Mouse (Mus musculus) embryonic facial prominence, embryonic 14.5 days (tissue): ENCODE results near the gene Tas2r107. TPM values are rescaled to one million over a fixed set of nuclear protein-coding genes. Genes with fewer than 3 reads are reported as not detected.

Experiments
- polyA plus RNA-seq: library from polyadenylated mRNA; unstranded; fragments of >200 nt; fragmentation: Nextera tagmentation; extraction: Ambion mirVana; gene quantifications from 2 replicates; pipeline ENCODE4 v1.2.1, GENCODE M21; 2014

Gene Tas2r107
- polyA plus RNA-seq, 1 experiment from 2014 or later = not detected

Other genes with a start within 250 kb of the Tas2r107 start
- 0.55 and 3.7 TPM in 2 replicates for gene 5430401F13Rik, start 173.7 kb downstream of the Tas2r107 start, polyA plus RNA-seq
- 1.9 and 6.4 TPM in 2 replicates for gene Gm6619, start 173.7 kb downstream of the Tas2r107 start, polyA plus RNA-seq
- not detected in 2 replicates for gene Tas2r130, start 29.2 kb downstream of the Tas2r107 start, polyA plus RNA-seq
- gene Tas2r106, start 18.7 kb upstream of the Tas2r107 start, polyA plus RNA-seq = not detected in 2 replicates
- gene Tas2r104, start 25.6 kb upstream of the Tas2r107 start, polyA plus RNA-seq = not detected in 2 replicates
- gene Tas2r105, start 27.3 kb upstream of the Tas2r107 start, polyA plus RNA-seq = not detected in 2 replicates
- not detected in 2 replicates for gene Tas2r114, start 29.9 kb upstream of the Tas2r107 start, polyA plus RNA-seq